Comparison of ENCODE assay signal across 7 mouse cellular contexts in the genomic region with DNA sequence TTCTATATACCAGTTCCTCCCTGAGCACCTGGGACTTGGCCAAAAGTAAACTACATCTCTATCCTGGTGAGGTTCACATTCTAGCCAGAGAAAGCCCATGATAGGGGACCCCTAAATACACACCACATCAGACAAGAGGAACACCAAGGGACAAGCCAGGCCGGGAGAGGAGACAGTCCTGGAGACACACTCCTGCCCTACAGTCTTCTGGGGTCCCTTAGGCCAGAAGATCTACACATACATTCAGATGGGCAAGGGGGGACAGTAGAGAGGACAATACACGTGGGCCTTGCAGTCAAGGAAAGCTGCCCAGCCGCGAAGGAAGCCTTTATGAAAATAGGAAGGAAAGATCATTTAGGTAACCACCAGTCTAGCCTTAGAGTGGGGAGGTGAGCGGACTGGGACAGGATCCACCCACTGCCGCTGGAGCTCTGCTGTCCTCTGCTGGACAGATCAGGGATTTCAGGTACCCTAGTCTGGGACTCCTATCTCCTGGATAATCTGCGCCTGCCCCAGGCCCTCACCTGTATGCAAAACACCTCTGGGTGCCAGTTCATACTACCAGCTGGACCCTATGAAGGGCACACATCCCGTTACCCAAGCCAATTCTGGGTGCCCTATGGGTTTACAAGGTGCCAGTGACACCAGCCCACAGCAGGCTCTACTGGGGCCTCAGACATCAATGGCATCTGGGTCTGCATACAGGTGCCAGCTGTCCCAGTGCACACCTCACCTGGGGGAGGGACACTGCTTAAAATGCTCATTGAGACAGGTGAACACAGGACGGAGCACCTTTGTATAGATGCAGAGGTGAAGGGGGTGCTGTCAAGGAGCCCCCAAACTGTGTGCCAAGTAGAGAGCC. TPM values are rescaled to one million over a fixed set of nuclear protein-coding genes. Genes with fewer than 3 reads are reported as not detected.
A peak's percentile ranks its signal among the peaks of the same experiment; 100 is the strongest.
DNase-seq lines count a peak whose midpoint lies in the region; ATAC-seq and TF ChIP-seq lines count a peak whose summit lies in the region.

No protein-coding gene starts in this region.

- 16% methylated on average over 9 of the region's 9 CpGs for WGBS in midbrain, embryonic 10.5 days
- 13% methylated on average over 9 of the region's 9 CpGs for whole genome bisulfite sequencing in small intestine, adult 2 months

- H3K27me3 ChIP-seq in midbrain, embryonic 10.5 days (ENCODE audit: low read depth, poor library complexity, severe bottlenecking) = peaks cover 16% of the 10 kb centered on the region; the same call in 1 of the 2 replicates
- no peaks in the 10 kb centered on the region for H3K27me3 ChIP-seq in small intestine, adult 2 months (ENCODE audit: control insufficient read depth, insufficient read depth, low read length)

- no peaks in the 10 kb centered on the region for H3K36me3 ChIP-seq in midbrain, embryonic 10.5 days
- no peaks in the 10 kb centered on the region for H3K36me3 ChIP-seq in small intestine, adult 2 months (ENCODE audit: control insufficient read depth, insufficient read depth, low read length)

- intact Hi-C loops in gastrocnemius, adult 2 months (cut with DNase I) = loop anchor here (1.0 to 5.0 kb wide), 4 partner anchors 20 to 306 kb away; no protein-coding TSS in a partner anchor

- H3K4me3 ChIP-seq in gastrocnemius, adult 2 months = no peak overlapping the region
- H3K4me3 ChIP-seq in midbrain, embryonic 10.5 days = no peak overlapping the region
- H3K4me3 ChIP-seq in small intestine, adult 2 months (ENCODE audit: low read depth, low read length) = no peak overlapping the region

- TF ChIP-seq POLR2A in small intestine, adult 2 months (IDR thresholded peaks at IDR 0.05; ENCODE audit: low read depth, low read length) = no peak

- no peak overlapping the region for H3K27ac ChIP-seq in gastrocnemius, adult 2 months
- H3K27ac ChIP-seq in midbrain, embryonic 10.5 days (replicated peaks) = peak overlapping the region; percentile 59; the same call in 1 of the 2 replicates
- H3K27ac ChIP-seq in small intestine, adult 2 months (ENCODE audit: insufficient read depth, low read depth, low read length) = no peak overlapping the region

- DNase-seq in cerebellum, postnatal 4 days (ENCODE audit: low spot score in 2 of 2) = peak; percentile 79 to 91
- DNase-seq in gastrocnemius, adult 2 months = peak; percentile 82
- peak; percentile 39 to 73 for DNase-seq in left cerebral cortex, adult 8-10 months (ENCODE audit: low spot score in 2 of 2)
- peak; percentile 82 for DNase-seq in midbrain, embryonic 10.5 days (ENCODE audit: low spot score)

- H3K4me1 ChIP-seq in midbrain, embryonic 10.5 days = peaks cover 2% of the 10 kb centered on the region; the same call in 1 of the 2 replicates
- peaks cover 15% of the 10 kb centered on the region for H3K4me1 ChIP-seq in small intestine, adult 2 months (ENCODE audit: control insufficient read depth, insufficient read depth, insufficient read length, low read length)

- no peak; the same call in 1 of the 2 replicates for TF ChIP-seq CTCF in gastrocnemius, adult 2 months (IDR thresholded peaks at IDR 0.05)
- TF ChIP-seq CTCF in small intestine, adult 2 months (IDR thresholded peaks at IDR 0.05; ENCODE audit: extremely low read depth, insufficient read length, insufficient replicate concordance, low read depth, low read length) = peak; percentile 98

- H3K9me3 ChIP-seq in midbrain, embryonic 10.5 days (replicated peaks) = no peaks in the 10 kb centered on the region

- ATAC-seq in activated CD4-positive, CD25-positive, alpha-beta regulatory T cell, adult 4 months = peak; percentile 85
- ATAC-seq in inflammation-experienced regulatory T-cells, adult 6 months = peak; percentile 68

RNA-seq across cellular contexts. Expression of a gene that starts 35.2 kb away (rescaled TPM):
- polyA plus RNA-seq in activated CD4-positive, CD25-positive, alpha-beta regulatory T cell, adult 4 months (2017; shearing (Covaris generic)) = not detected
- under 1 TPM in 1 of 2 experiments, not detected in 1; 0.67 TPM for total RNA-seq in gastrocnemius, adult 2 months (2021)
- polyA plus RNA-seq in inflammation-experienced regulatory T-cells, adult 6 months (2017; shearing (Covaris generic)) = not detected
- under 1 TPM in 1 of 4 experiments, not detected in 3; 0.68 TPM for total RNA-seq in left cerebral cortex, adult 8-10 months (2022)
- polyA plus RNA-seq in midbrain, embryonic 10.5 days (2016; fragmentation: Nextera tagmentation; extraction: Ambion mirVana) = 0.57 TPM in 1 of 2 replicates, not detected in the other
- 11.2 and 20.5 TPM in 2 replicates for polyA plus RNA-seq in small intestine, adult 2 months (2012; rRNA removed)

RNA-seq across cellular contexts. Expression of a gene that starts 40.7 kb away (rescaled TPM):
- polyA plus RNA-seq in activated CD4-positive, CD25-positive, alpha-beta regulatory T cell, adult 4 months (2017; shearing (Covaris generic)) = 1 to 10 TPM; 6.0 to 8.9 TPM
- 1 to 10 TPM; 1.4 to 1.5 TPM for total RNA-seq in gastrocnemius, adult 2 months (2021)
- 1 to 10 TPM; 6.9 to 7.6 (median 7.6) TPM for polyA plus RNA-seq in inflammation-experienced regulatory T-cells, adult 6 months (2017; shearing (Covaris generic))
- 1 to 10 TPM; 4.5 to 7.3 (median 5.7) TPM for total RNA-seq in left cerebral cortex, adult 8-10 months (2022)
- 5.4 and 6.8 TPM in 2 replicates for polyA plus RNA-seq in midbrain, embryonic 10.5 days (2016; fragmentation: Nextera tagmentation; extraction: Ambion mirVana)
- polyA plus RNA-seq in small intestine, adult 2 months (2012; rRNA removed) = 8.5 and 10.8 TPM in 2 replicates

RNA-seq across cellular contexts. Expression of a gene that starts 57.5 kb away (rescaled TPM):
- not detected for polyA plus RNA-seq in activated CD4-positive, CD25-positive, alpha-beta regulatory T cell, adult 4 months (2017; shearing (Covaris generic))
- total RNA-seq in gastrocnemius, adult 2 months (2021) = 1 to 10 TPM; 2.7 to 2.8 TPM
- not detected for polyA plus RNA-seq in inflammation-experienced regulatory T-cells, adult 6 months (2017; shearing (Covaris generic))
- 1 to 10 TPM; 1.3 to 2.1 (median 1.7) TPM for total RNA-seq in left cerebral cortex, adult 8-10 months (2022)
- polyA plus RNA-seq in midbrain, embryonic 10.5 days (2016; fragmentation: Nextera tagmentation; extraction: Ambion mirVana) = 0.37 and 0.63 TPM in 2 replicates
- 12.0 and 17.6 TPM in 2 replicates for polyA plus RNA-seq in small intestine, adult 2 months (2012; rRNA removed)
